Mouse (Mus musculus) CH12F3 (cell line): ENCODE data around the gene Nphp1.

Source experiments
- in situ Hi-C: fragments of 300-500 bp; cut with MboI; formaldehyde crosslinking; loops from 2 replicates; pipeline ENCODE4 v1.14.3; 2020; ENCODE audit warnings: low sequenced_read_pairs

Nphp1 gene

DNA sequence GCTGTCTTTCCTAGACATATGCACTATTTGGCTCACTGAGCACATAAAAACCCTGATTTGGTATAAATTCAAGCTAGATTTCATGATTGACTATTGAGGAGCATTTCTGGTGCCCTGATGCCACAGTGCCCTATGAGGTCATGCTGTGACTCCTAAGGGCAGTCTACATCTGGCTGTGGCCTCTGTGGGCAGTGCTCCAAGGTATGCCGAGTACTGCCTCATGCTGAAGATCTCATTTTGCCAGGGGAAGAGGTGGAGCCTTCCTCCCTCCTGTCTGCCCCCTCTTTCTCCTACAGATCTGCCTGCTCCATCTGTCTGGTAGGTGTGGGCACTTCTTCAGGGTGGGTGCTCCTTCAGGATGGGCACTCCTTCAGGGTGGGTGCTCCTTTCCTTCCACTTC, 39.3 kb downstream of the Nphp1 start:
- in situ Hi-C loops = no loop called here

DNA sequence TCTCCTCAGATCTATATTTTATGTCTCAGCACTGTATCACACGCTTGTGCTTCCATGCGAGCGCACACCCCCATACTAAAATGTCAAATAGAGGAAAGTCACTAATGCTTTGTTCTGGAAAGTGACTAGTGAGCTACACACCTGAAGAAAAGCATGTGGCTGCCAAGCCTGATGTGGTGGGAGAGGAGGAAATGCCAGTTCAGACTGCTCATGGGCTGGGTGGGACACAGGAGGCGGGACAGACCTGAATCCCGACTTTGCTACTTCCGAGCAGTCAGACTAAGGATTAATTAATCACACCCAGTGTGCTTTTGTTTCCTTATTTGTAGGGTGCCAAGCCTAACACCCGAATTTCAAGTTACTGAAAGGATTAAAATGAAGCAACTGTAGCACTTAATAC, 40.4 kb downstream of the Nphp1 start:
- in situ Hi-C loops = no loop called here

DNA sequence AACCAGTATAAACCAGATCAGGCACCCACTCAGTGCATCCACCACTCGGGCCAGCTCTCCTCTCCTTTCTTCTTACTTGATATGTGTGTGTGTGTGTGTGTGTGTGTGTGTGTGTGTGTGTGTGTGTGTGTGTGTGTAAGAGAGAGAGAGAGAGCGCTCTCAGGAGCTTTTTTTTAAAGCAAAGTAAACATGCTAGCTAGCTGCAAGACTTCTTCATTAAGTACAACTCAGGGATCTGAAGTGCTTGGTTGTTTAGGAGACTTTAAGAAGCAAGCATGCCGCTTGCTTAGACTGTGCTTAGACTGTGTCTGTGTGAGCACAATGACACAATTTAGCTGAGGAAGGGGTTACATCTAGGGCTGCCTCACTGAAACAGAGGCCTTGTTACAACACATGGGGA, 46.1 kb downstream of the Nphp1 start:
- in situ Hi-C loops = no loop called here

DNA sequence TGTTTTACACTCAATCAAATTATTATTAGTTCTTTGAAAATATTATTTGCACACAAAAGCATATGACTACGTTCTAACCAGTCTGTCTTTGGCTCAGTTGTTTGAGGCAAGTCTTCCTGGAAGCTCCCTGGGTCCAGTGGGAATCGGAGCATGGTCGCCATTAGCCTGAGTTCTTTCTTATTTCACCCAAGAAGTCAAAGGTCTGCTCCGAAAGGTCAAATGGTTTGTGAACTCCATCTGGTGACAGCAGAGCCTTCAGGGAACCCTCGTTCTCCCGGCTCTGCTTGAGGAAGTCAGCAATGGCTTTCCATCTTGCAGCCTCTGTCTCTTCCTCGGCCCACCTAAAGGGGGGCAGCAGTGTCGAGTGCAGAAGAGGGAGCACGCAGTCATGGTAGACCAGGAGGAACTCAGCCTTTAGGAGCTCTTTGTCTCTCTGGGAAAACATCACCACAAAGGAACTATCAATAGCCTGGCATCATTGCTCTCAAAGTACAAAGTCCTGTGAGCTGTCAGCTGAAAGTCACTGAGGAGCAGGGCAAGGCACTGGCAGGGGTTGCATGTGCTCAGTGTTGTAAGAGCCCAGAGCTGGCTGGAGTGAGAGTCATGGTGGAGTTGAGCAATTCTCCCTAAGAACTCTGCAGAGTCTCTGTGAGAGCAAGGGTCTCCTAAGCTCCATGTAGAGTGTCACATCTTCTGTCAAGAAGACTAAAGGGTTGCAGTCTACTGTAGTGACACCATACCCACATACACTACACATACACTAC, 47.8 kb downstream of the Nphp1 start:
- in situ Hi-C loops = no loop called here

DNA sequence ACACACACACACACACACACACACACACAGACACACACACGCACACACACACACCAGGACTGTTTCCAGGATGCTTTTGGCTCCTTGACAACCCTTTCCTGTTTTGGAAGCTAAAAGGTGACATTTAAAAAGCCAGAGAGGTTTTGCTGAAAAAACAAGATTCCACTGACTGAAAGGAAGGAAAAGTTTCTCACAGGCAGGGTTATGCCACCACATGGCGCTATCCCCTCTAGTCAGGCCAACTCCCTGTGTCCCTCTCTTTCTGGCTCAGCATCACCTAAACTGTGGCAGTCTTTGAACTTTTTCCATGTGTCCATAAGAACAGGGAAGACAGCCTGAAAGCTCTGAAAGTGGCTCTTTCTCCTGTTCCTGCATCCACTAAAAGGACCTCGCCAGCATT, 50.8 kb downstream of the Nphp1 start:
- in situ Hi-C loops = no loop called here

DNA sequence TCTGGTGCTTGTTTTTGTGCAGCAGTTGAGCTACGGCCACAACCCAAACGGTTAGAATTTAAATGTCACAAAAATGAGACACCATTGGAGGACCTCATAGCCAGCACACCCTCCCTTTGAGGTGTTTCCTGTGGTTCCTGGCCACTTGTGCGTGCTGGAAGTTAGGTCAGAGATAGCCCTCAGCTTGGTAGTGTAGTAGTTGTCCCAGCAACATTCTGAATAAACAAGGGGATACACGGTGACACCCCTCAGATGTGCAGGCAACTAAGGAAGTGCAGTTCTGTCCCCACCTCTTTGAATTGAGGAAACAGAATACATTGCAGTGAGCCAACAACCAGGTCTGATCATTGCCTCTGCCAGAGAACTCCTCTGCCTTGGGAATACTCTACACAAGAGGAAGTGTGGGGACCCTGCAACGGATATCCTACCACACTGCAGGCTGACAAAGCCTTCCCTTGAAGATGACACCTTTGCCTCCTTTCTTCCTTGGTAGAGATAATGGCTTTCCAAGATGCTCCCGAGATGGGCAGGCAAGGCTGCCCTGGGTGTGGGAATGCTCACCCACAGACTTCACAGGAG, 52.0 kb downstream of the Nphp1 start:
- in situ Hi-C loops = no loop called here

DNA sequence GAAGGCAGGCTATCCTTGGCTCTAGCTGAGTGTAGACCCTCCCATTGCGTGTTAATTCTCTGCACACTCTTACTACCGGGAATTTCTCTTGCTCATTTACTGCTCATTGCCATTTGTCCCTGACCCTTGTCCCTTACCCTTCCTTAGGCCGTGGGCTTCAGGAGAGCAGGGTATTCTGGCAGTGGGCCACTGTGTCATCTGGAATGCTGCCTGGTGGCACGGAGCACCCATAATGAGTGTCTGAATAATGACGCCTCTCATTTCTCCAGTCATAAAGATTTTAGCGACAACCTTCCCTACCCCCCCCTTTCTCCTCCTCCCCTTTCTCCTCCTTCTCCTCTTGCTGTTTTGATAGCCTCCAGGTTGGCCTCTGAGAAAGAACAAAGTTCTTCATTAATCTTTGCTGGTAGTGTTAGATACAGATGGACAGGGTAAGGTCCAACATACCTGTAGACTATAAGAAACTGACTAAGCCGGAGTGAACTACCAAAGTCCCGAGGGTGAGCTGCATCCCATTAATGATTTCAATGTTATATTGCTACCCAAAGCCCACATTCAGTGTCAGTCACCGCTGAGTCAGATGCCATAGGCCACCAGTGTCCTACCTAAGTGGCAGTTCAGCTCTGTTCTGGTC, 53.1 kb downstream of the Nphp1 start:
- in situ Hi-C loops = no loop called here

DNA sequence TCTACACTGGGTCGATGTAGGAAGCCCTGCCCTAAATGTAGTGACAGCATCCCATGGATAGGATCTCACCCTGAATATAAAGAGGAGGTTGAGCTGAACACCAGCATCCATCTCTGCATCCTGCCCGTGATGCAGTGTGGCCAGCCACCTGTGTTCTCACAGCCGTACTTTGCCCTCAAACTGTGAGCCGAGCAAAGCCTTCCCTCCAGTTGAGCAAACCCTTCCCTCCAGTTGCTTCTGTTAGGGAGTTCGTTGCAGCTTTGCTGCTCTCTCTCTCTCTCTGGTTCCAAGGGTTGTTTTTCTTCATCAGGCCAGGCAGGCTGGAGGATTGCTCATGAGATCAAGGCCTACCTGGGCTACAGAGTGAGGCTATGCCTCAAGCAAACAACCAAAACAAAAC, 53.8 kb downstream of the Nphp1 start:
- in situ Hi-C loops = no loop called here

DNA sequence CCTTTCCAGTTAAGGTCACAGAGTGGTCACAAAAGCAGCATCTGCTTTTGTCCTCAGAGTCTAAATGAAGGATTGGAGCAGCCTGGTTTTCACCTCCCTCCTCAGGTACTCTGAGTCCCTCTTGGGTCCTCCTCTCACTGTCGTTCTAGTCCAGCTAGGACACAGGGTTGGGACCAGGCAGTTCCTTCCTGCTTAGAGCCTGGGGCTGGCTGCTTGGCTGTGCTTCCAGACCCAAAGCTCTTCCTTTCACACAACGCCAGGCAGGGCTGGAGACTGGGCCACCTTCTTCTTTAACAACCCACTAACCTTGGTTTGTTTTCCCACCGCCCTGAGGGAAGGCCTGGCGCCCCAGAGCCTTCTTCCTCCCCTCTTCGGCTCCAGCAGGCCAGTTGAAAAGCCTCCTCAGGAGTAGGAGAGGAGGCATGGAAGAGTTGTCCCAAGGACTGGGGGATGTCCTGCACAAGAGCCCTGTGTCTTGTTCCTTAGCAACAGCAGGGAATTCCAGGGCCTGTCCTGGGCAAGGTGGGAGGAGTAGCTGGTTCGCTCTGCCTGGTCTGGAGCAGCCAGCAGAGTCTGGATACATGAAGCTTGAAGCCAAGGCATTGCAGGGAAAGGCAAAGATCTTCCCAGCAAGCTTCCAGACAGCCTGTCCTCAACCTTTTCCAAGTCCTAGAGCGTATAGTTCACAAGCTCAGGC, 58.2 kb downstream of the Nphp1 start:
- in situ Hi-C loops = no loop called here

DNA sequence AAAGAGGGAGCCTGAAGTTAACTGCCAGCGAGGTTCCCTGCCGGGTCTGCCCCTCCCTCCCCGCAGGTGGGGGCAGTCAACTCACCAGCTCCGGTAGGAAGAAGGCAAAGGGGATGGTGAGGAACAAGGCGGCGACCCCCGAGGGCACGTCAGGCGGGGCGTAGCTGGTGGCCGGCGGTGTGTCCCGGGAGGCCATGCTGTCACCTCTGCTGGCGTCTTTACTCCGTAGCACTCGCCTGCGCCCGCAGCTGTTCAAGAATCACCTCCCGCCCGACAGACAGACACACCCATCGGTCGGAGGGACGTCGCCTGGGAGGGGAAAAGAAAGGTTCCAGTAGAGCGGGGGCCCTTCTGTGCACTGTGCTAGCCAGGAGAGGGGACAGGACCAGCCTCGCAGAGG, 59.0 kb downstream of the Nphp1 start, which contains the start of gene Mall:
TSS of gene Mall (minus strand) at position 262 of the 400 bp plus-strand sequence.
- in situ Hi-C loops = no loop called here

DNA sequence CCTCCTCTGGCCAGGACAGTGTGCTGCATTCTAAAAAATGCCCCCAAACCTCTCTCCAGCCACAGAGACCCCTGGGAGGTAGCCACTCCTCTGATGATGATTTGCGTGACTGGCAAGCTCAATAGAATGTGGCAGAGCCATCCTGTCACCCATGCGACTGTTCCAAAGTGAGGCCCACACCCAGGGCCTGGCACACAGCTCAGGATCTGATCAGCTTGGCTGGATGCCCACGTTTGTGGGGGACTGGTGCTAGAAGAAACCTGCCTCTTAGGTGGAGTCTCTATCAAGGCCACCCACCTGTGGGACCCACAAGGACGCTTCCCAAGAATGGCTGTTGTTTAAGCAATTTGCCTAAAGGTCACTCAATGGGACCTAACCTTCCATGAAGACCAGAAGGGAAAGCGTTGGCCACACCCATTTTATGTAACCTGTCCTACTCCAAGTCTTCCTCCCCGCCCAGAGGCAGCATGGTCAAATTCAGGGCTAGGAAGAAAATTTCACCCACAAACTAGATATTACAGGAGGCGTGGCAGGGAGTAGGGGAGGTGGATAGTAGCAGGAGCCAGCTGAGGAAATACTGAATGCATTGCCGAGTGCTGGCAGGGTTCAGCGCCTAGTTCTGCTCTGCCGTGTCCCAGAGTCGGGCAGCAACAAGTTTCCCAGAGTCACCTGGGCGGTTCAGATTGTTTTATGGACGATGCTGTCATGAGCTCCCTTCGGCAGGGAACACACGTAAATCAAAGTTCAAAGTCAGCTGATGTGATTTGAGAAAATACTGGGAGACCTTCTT, 59.8 kb downstream of the Nphp1 start:
- in situ Hi-C loops = no loop called here

DNA sequence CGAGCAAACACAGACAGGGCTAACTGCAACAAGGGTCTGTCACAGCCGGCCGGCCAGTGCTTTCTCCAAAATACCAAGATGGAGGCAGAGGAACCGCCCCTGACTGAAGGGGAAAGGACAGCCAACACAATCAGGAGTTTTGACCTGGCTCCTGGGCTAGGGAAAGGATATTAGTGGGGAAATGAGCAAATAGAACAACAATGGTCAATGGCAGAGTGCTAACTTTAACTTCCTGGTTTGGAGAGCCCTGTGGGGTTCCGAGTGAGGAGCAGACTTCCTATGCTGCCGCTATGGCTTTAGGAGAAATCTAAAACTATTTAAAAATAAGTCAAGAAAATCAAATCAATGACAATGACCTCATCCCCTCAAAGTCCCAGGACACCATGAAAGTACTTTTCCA, 60.6 kb downstream of the Nphp1 start:
- in situ Hi-C loops = no loop called here

DNA sequence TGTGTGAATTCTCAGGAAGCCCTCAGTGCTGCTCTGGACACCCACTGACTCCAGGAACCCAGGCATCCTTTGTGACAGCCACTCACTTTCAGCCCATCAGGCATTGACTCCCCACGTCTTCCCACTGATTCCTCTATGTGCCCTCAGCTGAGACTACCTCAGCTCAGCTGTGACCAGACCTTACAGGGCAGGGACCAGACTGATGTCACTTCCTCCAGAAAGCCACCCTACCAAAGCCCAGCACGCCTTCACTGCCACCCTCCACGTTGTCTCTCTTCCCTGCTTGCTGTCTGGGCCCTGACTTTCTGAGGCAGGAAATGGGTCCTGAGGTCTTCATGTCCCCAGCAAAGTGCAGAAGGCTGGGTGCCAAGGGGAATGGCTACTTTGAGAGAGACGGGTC, 65.5 kb downstream of the Nphp1 start:
- in situ Hi-C loops = no loop called here

DNA sequence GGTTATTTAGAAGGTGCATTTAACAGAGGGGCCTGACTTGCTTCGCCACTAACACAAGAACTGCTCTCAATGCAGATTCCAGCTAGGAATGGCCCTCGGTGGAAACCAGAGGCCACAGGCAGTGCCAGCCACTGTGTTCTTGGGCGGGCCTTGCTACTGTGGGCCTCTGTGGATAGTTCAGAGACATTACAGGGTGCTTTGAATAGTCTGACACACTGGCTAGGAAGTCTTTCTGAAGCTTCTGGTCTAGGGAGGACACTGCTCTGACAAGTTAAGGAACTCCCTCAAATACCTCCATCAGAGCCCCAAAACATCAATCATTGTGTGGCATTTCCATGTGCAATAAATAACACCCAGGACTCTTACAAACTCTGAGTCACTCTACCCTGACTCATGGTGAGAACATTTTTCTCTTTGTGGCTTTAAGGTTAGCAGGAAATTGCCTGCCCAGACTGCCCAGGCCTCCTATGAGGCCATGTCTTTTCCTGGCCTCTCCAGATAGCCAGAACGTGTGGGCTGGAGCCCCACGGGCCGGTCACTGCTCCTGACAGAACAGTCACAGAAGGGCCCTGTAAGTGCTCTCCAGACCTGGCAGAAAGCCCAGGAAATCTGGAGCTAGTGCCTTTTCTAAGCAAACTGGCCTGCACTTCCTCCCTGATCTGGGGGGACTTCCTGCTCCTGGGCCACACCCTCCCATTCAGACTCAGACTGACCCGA, 66.4 kb downstream of the Nphp1 start:
- in situ Hi-C loops = no loop called here

DNA sequence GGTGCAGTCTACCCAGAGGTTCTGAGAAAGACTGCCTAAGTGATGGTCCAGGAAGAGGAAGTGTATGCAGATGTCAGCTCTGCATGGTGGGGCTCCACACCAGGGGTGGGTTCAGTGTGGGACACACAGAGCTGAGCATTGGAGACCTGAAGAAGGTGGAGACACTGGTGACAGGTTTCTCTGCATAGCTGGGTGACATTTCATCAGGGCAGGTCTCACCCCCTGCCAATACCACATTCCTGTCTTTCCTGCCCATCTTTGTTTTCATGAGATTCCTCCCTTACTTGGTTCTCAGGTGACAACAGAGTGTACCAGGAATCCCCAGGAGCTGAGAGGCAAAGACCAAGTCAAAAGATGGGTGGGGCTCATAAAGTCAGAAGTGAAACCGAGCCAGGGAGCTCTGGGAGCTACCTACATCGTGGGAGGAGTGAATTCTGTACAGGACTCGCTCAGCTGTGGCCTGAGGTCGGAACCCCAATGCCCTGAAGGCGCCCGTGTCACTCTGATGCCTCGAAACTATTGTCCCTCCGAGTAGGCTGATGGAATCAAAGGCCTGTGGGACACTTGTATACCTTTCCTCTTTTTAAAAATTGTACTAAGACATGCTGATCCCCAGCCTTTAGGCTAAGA, 69.7 kb downstream of the Nphp1 start:
- in situ Hi-C loops = no loop called here

DNA sequence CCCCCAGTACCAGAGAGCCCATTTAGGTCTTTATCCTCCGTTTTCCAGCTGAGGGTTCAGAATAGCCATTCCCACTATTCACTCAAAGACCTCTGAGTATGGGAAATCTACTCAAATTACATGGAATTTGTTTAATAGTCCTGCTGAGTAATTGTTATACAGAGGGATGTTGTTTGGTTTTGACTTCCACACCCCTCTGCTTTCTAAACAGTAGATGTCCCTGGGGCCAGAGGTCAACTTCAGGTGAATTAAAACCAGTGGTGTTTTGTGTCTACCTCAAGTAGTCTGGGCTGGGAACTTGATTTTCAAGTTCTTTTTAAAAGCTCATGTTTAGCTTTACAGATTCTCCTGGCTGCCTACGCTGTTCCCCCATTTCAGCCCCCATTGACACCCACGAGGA, 74.0 kb downstream of the Nphp1 start:
- in situ Hi-C loops = no loop called here

DNA sequence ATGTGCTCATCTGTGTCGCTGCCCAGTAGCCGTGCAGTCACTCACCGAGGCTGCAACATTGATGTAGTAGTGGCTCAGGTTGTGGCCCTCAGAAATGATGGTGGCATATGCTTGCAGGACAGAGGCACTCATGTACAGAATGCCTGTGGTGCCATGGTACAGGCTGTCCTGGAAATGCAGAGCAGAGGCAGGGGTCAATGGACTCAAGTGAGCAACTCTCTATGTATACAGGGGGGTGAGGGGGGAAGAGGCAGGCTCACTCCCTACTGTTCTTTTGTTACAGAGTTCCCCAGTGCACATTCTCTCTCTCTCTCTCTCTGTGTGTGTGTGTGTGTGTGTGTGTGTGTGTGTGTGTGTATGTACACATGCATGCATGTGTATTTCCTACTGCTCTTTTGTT, 79.9 kb downstream of the Nphp1 start:
- in situ Hi-C loops = no loop called here

DNA sequence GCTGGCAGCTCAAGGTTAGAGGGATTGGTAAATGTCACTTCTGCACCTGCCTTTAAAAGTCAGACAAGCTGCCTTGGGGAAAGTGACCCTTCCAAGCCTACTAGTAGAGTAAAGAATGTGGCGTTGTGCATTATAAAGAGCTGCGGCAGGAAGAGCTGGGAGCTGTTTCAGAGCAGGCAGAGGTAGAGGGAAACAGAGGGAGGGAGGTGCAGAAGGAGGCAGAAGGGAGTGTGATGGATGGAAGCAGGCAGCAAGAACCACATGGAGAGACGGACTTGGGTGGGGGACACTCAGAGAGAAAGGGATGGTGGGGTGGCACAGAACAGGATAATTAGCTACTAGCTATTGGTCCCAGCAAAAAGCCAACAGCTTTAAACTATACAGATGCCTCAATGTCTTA, 80.6 kb downstream of the Nphp1 start:
- in situ Hi-C loops = no loop called here

DNA sequence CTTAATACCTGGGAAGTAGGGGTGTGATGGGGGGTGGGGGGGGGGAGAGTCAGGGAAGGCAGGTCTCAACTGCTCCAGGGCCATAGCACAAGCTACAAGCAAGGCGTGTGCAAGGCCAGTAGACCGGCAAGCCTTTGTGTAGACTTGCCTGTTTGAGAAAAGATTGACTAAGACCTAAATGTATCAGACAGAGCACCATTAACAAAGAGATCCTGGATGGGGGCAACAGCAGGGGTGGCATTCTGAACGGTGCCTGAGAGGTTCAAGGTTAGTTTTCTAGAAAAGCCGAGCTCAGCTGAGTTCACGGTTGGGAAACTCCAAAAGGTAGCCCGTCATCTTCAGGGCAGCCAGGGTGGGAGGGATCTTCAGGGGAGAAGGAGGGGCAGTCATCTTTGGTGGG, 83.4 kb downstream of the Nphp1 start:
- in situ Hi-C loops = no loop called here
